Mouse (Mus musculus) ES-Bruce4 (cell line): ENCODE measurements around the gene Sall4. TPM values are rescaled to one million over a fixed set of nuclear protein-coding genes. Genes with fewer than 3 reads are reported as not detected.

Experiments used
- H3K27ac ChIP-seq: 2 replicates; pipeline ENCODE4 v1.5.1; 2012; ENCODE audit warnings: low read length, inconsistent platforms; ENCODE audit not compliant: insufficient read depth
- H3K27me3 ChIP-seq: 2 replicates; pipeline ENCODE4 v1.6.1; 2012; ENCODE audit warnings: mild to moderate bottlenecking, low read length, inconsistent platforms; ENCODE audit not compliant: control insufficient read depth, poor library complexity, insufficient read depth, severe bottlenecking
- H3K36me3 ChIP-seq: 2 replicates; pipeline ENCODE4 v1.6.1; 2012; ENCODE audit warnings: inconsistent platforms, mild to moderate bottlenecking, low read length, moderate library complexity; ENCODE audit not compliant: control insufficient read depth, poor library complexity, insufficient read depth, severe bottlenecking
- H3K4me1 ChIP-seq: one replicate; pipeline ENCODE4 v1.8.1; 2011; ENCODE audit warnings: low read length; ENCODE audit not compliant: control insufficient read depth, insufficient read depth
- H3K4me3 ChIP-seq: 2 replicates; pipeline ENCODE4 v1.5.1; 2011; ENCODE audit warnings: low read depth, mild to moderate bottlenecking, low read length
- H3K9ac ChIP-seq: 2 replicates; pipeline ENCODE4 v1.6.1; 2012; ENCODE audit warnings: low read depth, mild to moderate bottlenecking, inconsistent platforms; ENCODE audit not compliant: poor library complexity, severe bottlenecking
- H3K9me3 ChIP-seq: replicated peaks from 2 replicates; pipeline ENCODE4 v1.6.1; 2012; ENCODE audit warnings: mild to moderate bottlenecking, low read length, inconsistent platforms; ENCODE audit not compliant: control insufficient read depth, poor library complexity, insufficient read depth, severe bottlenecking
- CTCF ChIP-seq: IDR thresholded peaks from one replicate; pipeline ENCODE4 v1.8.1; 2011; ENCODE audit warnings: low read depth, low read length
- EP300 ChIP-seq: IDR thresholded peaks from 2 replicates; pipeline ENCODE4 v1.6.1; 2011; ENCODE audit warnings: low read depth, low read length; ENCODE audit not compliant: insufficient read depth
- POLR2A ChIP-seq: IDR thresholded peaks from one replicate; pipeline ENCODE4 v1.8.1; 2011; ENCODE audit warnings: low read length; ENCODE audit not compliant: insufficient read depth
- polyA plus RNA-seq: library from polyadenylated mRNA; stranded (reverse); fragments of >200 nt; gene quantifications from 2 replicates; pipeline ENCODE4 v1.2.4, GENCODE M21; 2011; ENCODE audit warnings: low read depth; ENCODE audit not compliant: missing spikeins, insufficient read depth, insufficient read length

Gene Sall4
- polyA plus RNA-seq, 1 experiment = 245 TPM

- Histone ChIP-seq H3K9me3 (no peaks in the 10 kb centered on the region), H3K27me3 (no peaks in the 10 kb centered on the region), H3K4me3 (0 out of 2 replicates have a peak overlapping the region, but pooled peaks have one; percentile 8), H3K9ac (no peak overlapping the region), H3K27ac (no peak overlapping the region), H3K4me1 (no peaks in the 10 kb centered on the region), H3K36me3 (no peaks in the 10 kb centered on the region)
- no peak for TF ChIP-seq POLR2A
- TF ChIP-seq EP300 = no peak
- no peak for TF ChIP-seq CTCF
These were observed 33.7 kb downstream of the Sall4 start for GRCm38 (mm10) chr2:168734023-168734422.

- H3K9ac ChIP-seq = no peak overlapping the region
- no peaks in the 10 kb centered on the region for H3K4me1 ChIP-seq
- H3K27me3 ChIP-seq = no peaks in the 10 kb centered on the region
- H3K9me3 ChIP-seq = peaks cover 1% of the 10 kb centered on the region; the same call in 1 of the 2 replicates
- TF ChIP-seq POLR2A (no peak), CTCF (no peak), EP300 (no peak)
- H3K36me3 ChIP-seq = no peaks in the 10 kb centered on the region
- no peak overlapping the region for H3K27ac ChIP-seq
- no peak overlapping the region for H3K4me3 ChIP-seq
These were observed 36.5 kb downstream of the Sall4 start for GRCm38 (mm10) chr2:168731258-168731657.

- no peak overlapping the region for H3K9ac ChIP-seq
- TF ChIP-seq EP300 (no peak), POLR2A (no peak), CTCF (peak; percentile 38)
- H3K27me3 ChIP-seq = no peaks in the 10 kb centered on the region
- peaks cover 9% of the 10 kb centered on the region for H3K9me3 ChIP-seq
- H3K4me1 ChIP-seq = no peaks in the 10 kb centered on the region
- no peak overlapping the region for H3K4me3 ChIP-seq
- no peaks in the 10 kb centered on the region for H3K36me3 ChIP-seq
- no peak overlapping the region for H3K27ac ChIP-seq
These were observed 38.0 kb downstream of the Sall4 start for GRCm38 (mm10) chr2:168729736-168730135.

GRCm38 (mm10) chr2:168728045-168728444 is 39.7 kb downstream of the Sall4 start:
- no peak for TF ChIP-seq EP300
- no peak for TF ChIP-seq POLR2A
- TF ChIP-seq CTCF = no peak

GRCm38 (mm10) chr2:168726007-168726406 is 41.7 kb downstream of the Sall4 start:
- no peaks in the 10 kb centered on the region for H3K4me1 ChIP-seq
- no peaks in the 10 kb centered on the region for H3K36me3 ChIP-seq
- H3K9me3 ChIP-seq = peaks cover 9% of the 10 kb centered on the region
- no peak overlapping the region for H3K9ac ChIP-seq
- no peak for TF ChIP-seq EP300
- TF ChIP-seq POLR2A = no peak
- TF ChIP-seq CTCF = no peak
- no peak overlapping the region for H3K27ac ChIP-seq
- H3K27me3 ChIP-seq = no peaks in the 10 kb centered on the region
- H3K4me3 ChIP-seq = no peak overlapping the region

More at GRCm38 (mm10) chr2:168728045-168728444, 39.7 kb downstream of the Sall4 start:
- no peaks in the 10 kb centered on the region for H3K4me1 ChIP-seq
- no peak overlapping the region for H3K4me3 ChIP-seq
- H3K9ac ChIP-seq = no peak overlapping the region
- H3K27me3 ChIP-seq = no peaks in the 10 kb centered on the region
- H3K36me3 ChIP-seq = no peaks in the 10 kb centered on the region
- H3K27ac ChIP-seq = no peak overlapping the region
- H3K9me3 ChIP-seq = peaks cover 9% of the 10 kb centered on the region

GRCm38 (mm10) chr2:168721313-168721712 is 46.4 kb downstream of the Sall4 start:
- Histone ChIP-seq H3K36me3 (no peaks in the 10 kb centered on the region), H3K4me1 (peaks cover 4% of the 10 kb centered on the region), H3K27ac (no peak overlapping the region), H3K27me3 (no peaks in the 10 kb centered on the region), H3K9me3 (peaks cover 8% of the 10 kb centered on the region), H3K4me3 (no peak overlapping the region), H3K9ac (no peak overlapping the region)
- TF ChIP-seq CTCF = no peak
- no peak for TF ChIP-seq POLR2A
- TF ChIP-seq EP300 = no peak
